Mouse (Mus musculus): ENCODE measurements around the gene Slc35b1. TPM values are rescaled to one million over a fixed set of nuclear protein-coding genes. Genes with fewer than 3 reads are reported as not detected.

Slc35b1 gene
- total RNA-seq, 2 experiments from 2014 or later: 55.8 to 61.9 TPM

DNA sequence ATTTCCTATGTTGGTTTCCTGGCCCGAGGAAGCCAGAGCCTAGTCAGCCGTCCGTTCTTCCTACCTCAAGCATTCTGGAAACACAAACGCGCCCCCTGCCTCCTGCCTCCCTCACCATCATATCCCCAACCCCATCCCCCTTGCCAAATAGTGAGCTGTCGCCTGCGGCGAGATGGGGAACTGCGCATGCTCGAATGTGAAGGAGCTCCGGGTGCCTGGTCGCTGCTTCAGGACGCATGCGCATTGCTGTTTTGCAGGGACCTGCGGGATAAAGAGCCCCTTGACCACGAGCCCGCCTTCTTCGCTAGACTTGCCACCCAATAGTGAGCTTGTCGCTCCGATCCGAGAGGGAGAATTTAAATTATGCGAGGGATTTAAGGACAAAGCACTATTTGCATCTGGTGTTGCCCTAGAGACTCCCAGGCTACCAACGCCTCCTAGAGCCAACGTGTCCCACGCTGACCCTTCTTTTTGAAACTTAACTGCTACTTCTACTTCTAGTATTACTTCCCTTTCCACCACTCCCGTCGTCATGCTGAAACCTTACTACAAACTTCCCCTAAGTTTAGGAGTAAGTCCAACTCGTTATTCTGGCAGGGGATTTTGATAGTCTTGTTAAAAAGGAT is 30.2 kb downstream of the Slc35b1 start:
- intact Hi-C loops (cut with DNase I): no loop called here
- H3K4me3 ChIP-seq: peak overlapping the region; percentile 53

DNA sequence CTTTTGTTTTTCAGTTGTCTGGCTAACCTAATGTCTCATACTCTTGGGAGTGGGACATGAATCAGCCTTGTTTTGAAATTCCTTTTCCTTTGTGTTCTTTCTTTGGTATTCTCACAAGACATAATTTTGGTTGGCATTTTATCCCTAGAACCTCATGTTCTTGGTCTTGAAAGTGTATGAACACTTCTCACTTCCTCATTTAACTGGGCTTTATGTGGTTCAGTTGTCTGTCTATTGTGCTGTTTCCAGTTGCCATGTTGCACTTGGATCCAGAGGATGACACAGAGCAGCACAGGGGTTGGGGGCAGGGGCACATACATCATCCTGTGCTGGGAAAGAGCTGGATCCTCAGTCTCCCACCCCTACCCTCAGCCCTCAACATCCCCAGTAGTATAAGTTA is 31.4 kb downstream of the Slc35b1 start:
- Histone ChIP-seq H3K4me3 (peak overlapping the region; percentile 53; the same call in 1 of the 2 replicates), H3K27ac (peak overlapping the region; percentile 24; the same call in 1 of the 2 replicates)
- intact Hi-C loops (cut with DNase I): no loop called here
- no peak for TF ChIP-seq CTCF (IDR thresholded peaks at IDR 0.05)
- DNase-seq (ENCODE audit: extremely low spot score in 1 of 2, low spot score in 2 of 2): no peak

More for the DNA sequence above, 30.2 kb downstream of the Slc35b1 start:
- H3K27ac ChIP-seq: peak overlapping the region; percentile 96
- DNase-seq (ENCODE audit: extremely low spot score in 1 of 2, low spot score in 2 of 2): peak; percentile 92
- peak; percentile 57 for TF ChIP-seq CTCF (IDR thresholded peaks at IDR 0.05)

DNA sequence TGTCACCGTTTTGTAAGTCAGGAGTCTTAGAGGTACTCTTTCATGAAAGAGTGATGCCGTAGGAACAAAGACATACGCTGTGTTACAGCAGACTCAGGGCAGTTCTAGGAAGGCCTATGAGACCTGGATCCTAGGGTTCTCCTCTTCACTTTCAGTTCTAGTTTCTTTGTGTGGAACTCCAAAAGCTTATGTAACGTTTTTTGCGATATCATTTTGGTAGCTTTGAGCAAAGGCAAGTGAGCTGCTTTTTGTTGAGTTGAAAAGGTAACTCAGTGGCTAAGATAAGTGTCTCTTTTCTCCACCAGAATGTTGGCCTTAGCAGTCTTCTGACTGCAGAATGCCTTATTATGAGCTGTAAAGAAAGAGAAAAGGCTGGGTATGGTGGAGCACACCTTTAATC is 32.8 kb downstream of the Slc35b1 start:
- no peak overlapping the region for H3K27ac ChIP-seq
- intact Hi-C loops (cut with DNase I): no loop called here
- no peak for DNase-seq (ENCODE audit: extremely low spot score in 1 of 2, low spot score in 2 of 2)
- H3K4me3 ChIP-seq: no peak overlapping the region
- no peak for TF ChIP-seq CTCF (IDR thresholded peaks at IDR 0.05)

DNA sequence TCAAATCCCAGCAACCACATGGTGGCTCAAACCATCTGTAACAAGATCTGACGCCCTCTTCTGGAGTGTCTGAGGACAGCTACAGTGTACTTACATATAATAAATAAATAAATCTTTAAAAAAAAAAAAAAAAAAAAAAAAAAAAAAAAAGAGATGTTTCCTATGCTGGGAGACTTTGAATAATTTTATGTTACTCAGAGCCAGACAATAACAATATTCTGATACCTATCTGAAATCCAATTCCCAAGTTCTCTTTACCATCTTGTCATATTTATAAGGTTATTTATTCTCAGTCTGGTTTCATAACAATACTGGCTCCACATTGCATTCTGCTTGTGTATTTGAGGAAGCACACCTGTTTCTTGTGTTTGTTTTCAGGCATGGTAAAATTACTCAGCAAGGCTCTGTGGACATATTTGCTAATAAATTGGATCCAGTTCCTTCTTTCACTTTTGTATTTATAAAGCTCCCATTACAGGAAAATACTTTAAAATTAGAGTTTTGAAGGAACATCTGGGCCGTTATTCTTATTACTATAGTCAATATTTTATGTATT is 36.5 kb downstream of the Slc35b1 start:
- intact Hi-C loops (cut with DNase I): no loop called here
- Histone ChIP-seq H3K4me3 (no peak overlapping the region), H3K27ac (no peak overlapping the region)
- no peak for DNase-seq (ENCODE audit: extremely low spot score in 1 of 2, low spot score in 2 of 2)
- no peak for TF ChIP-seq CTCF (IDR thresholded peaks at IDR 0.05)

DNA sequence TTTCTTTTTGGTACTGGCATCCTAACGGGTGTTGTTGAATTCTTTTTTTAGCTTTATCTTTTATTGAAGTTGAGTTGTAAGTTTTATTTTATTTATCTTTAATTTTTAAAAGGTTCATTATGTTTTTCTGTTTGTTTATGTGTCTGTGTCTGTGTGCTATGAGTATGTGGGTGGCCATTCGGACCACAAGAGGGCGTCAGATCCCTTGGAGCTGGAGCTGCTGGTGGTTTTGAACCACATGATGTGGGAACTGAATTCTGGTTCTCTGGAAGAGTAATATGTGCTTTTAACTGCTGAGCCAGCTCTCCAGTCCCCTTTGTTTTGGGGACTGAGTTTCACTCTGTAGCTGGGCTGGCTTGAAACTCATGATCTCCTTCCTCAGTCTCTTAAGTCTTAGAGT is 39.0 kb downstream of the Slc35b1 start:
- TF ChIP-seq CTCF (IDR thresholded peaks at IDR 0.05): peak; percentile 29
- intact Hi-C loops (cut with DNase I): no loop called here
- no peak for DNase-seq (ENCODE audit: extremely low spot score in 1 of 2, low spot score in 2 of 2)
- H3K27ac ChIP-seq: no peak overlapping the region
- no peak overlapping the region for H3K4me3 ChIP-seq

DNA sequence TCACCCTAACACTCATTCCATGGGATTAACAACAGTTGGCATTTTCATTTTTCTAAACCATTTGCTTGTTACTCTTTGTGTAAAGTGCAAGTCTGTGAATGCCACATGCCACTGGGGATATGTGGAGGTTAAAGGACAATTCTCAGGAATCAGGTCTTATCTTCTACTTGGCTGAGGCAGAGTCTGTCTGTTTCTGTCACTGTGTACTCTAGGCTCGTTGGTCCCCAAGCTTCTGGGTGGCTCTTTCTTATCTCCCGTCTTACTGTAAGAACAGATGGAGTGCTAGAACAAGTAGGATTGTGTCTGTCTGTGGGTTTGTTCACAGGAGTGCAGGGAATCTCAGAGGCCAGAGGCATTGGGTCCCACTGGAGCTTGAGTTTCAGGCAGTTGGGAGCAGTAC is 46.9 kb downstream of the Slc35b1 start:
- no peak for TF ChIP-seq CTCF (IDR thresholded peaks at IDR 0.05)
- intact Hi-C loops (cut with DNase I): no loop called here
- H3K4me3 ChIP-seq: no peak overlapping the region
- no peak overlapping the region for H3K27ac ChIP-seq
- DNase-seq (ENCODE audit: extremely low spot score in 1 of 2, low spot score in 2 of 2): no peak

DNA sequence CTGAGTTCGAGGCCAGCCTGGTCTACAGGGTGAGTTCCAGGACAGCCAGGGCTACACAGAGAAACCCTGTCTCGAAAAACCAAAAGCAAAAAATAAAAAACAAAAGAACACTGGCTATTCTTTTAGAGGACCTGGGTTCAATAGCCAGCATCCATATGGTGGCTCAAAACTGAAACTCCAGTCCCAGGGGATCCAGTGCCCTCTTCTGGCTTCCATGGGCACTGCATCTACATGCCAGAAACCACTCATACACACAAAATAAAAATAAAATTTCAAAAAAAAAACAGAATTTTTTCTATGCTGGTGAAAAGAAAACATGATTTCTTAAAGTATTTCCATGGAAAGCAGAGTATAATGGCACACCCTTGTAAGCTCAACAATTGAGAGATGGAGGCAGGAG is 47.7 kb downstream of the Slc35b1 start:
- intact Hi-C loops (cut with DNase I): loop anchor here (2.0 kb wide), 1 partner anchor 33 kb away; no protein-coding TSS in a partner anchor
- Histone ChIP-seq H3K27ac (no peak overlapping the region), H3K4me3 (no peak overlapping the region)
- peak; percentile 62 for TF ChIP-seq CTCF (IDR thresholded peaks at IDR 0.05)
- no peak for DNase-seq (ENCODE audit: extremely low spot score in 1 of 2, low spot score in 2 of 2)

Other genes with a start within 250 kb of the Slc35b1 start
- not detected for gene Dlx4, start 238.4 kb upstream of the Slc35b1 start, total RNA-seq (2021)
- gene Tac4, start 123.2 kb upstream of the Slc35b1 start, total RNA-seq (2021): not detected
- gene Kat7, start 74.4 kb upstream of the Slc35b1 start, total RNA-seq (2021): 10 to 100 TPM; 72.3 to 77.2 TPM
- 1 to 10 TPM; 3.0 to 3.6 TPM for gene Fam117a, start 47.7 kb upstream of the Slc35b1 start, total RNA-seq (2021)
- 100 to 1,000 TPM; 178 to 187 TPM for gene Spop, start 29.4 kb downstream of the Slc35b1 start, total RNA-seq (2021)
- 10 to 100 TPM; 19.8 to 26.5 TPM for gene Nxph3, start 129.9 kb downstream of the Slc35b1 start, total RNA-seq (2021)
- gene Ngfr, start 203.0 kb downstream of the Slc35b1 start, total RNA-seq (2021): 1 to 10 TPM in 1 of 2 experiments, under 1 TPM in 1; 0.93 to 1.3 TPM

Measured in left cerebral cortex, adult 2 months (tissue).